Mouse (Mus musculus) liver, adult 2 months (tissue): ENCODE measurements around the gene Sipa1l1. TPM values are rescaled to one million over a fixed set of nuclear protein-coding genes. Genes with fewer than 3 reads are reported as not detected.

Experiments used
- DNase-seq: peaks from one replicate; pipeline ENCODE4 v3.0.0-alpha.2; 2011; ENCODE audit warnings: low read depth, low spot score; ENCODE audit errors: extremely low read depth
- H3K27ac ChIP-seq: fragments of 200-500 bp; replicated peaks from 2 replicates; pipeline ENCODE4 v1.5.1; 2012; ENCODE audit warnings: low read depth, mild to moderate bottlenecking, control low read depth, inconsistent platforms, low read length; ENCODE audit not compliant: insufficient read depth
- H3K27me3 ChIP-seq: fragments of 200-500 bp; 2 replicates; pipeline ENCODE4 v1.6.1; 2012; ENCODE audit warnings: mild to moderate bottlenecking, moderate library complexity, low read length, inconsistent platforms; ENCODE audit not compliant: control insufficient read depth, insufficient read depth
- H3K36me3 ChIP-seq: fragments of 200-500 bp; 2 replicates; pipeline ENCODE4 v1.6.1; 2012; ENCODE audit warnings: low read length, inconsistent platforms; ENCODE audit not compliant: control insufficient read depth, insufficient read depth
- H3K4me1 ChIP-seq: fragments of 200-500 bp; 2 replicates; pipeline ENCODE4 v1.6.1; 2011; ENCODE audit warnings: low read length; ENCODE audit not compliant: control insufficient read depth, insufficient read depth
- H3K4me3 ChIP-seq: fragments of 200-500 bp; 2 replicates; pipeline ENCODE4 v1.5.1; 2011; ENCODE audit warnings: low read depth, mild to moderate bottlenecking, control low read depth, low read length, moderate library complexity; ENCODE audit not compliant: insufficient read depth
- H3K79me2 ChIP-seq: fragments of 200-500 bp; 2 replicates; pipeline ENCODE4 v1.6.1; 2012; ENCODE audit warnings: inconsistent platforms, mild to moderate bottlenecking, low read length, moderate library complexity; ENCODE audit not compliant: control insufficient read depth, insufficient read depth
- H3K9ac ChIP-seq: fragments of 200-500 bp; 2 replicates; pipeline ENCODE4 v1.6.1; 2012; ENCODE audit warnings: low read depth, mild to moderate bottlenecking, control low read depth, inconsistent platforms, low read length
- CTCF ChIP-seq: fragments of 200-500 bp; IDR thresholded peaks from 2 replicates; pipeline ENCODE4 v1.5.1; 2011; ENCODE audit warnings: low read depth, low read length, control low read depth
- POLR2A ChIP-seq: fragments of 200-500 bp; IDR thresholded peaks from 2 replicates; pipeline ENCODE4 v1.6.1; 2011; ENCODE audit warnings: low read length, control low read depth; ENCODE audit not compliant: insufficient read depth; ENCODE audit errors: extremely low read depth
- WGBS: fragments of 180-500 bp; shearing (Covaris S2); methylation state at CpG from one replicate; pipeline ENCODE4 v1.1.7; 2018; 5-methylcytosine and 5-hydroxymethylcytosine counted together
- polyA plus RNA-seq: library from polyadenylated mRNA; depleted of rRNA; stranded (reverse); fragments of >200 nt; gene quantifications from 2 replicates; pipeline ENCODE4 v1.2.3, GENCODE M21; 2012
- total RNA-seq: library from RNA; depleted of rRNA; stranded (reverse); fragments of >200 nt; gene quantifications from 2 replicates; pipeline ENCODE4 v1.2.3, GENCODE M21; 2014

Gene Sipa1l1
- total and polyA plus RNA-seq, 2 experiments, result 10.3 to 13.7 TPM

DNA sequence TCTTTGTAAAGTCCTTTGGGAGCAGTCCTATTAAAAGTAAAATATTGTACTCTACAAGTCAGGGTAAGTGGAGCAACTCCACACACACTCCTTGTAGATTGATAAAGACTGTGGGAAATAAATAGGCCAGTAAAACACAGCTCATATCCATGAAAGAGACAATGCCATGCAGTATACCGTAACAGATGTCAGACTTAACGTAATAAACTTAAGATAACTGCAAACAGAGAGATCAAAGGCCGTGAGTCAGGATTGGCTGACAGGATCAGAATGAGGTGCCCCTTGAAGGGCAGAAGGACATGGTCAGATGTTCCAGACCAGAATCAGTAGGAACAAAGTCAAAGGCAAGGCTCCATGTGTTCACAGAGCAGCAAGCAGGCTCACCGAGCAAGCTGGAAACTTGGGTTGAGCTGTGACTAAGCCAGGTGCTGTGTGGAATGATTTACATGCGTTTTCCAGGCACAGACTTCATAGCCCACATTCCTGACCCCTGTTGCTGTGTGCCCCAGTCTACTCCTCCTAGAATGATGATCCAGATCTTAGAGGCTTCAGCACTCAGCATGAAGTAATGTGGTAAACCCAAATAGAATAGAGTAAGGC lies 196.3 kb downstream of the Sipa1l1 start:
- 74% methylated on average over 5 of the region's 5 CpGs for WGBS
- H3K4me3 ChIP-seq, result no peak overlapping the region
- H3K79me2 ChIP-seq, result no peaks in the 10 kb centered on the region
- no peak overlapping the region for H3K27ac ChIP-seq
- TF ChIP-seq CTCF (no peak), POLR2A (no peak)
- DNase-seq, result peak; percentile 38
- H3K9ac ChIP-seq, result no peak overlapping the region
- H3K27me3 ChIP-seq, result no peaks in the 10 kb centered on the region
- no peaks in the 10 kb centered on the region for H3K36me3 ChIP-seq
- no peaks in the 10 kb centered on the region for H3K4me1 ChIP-seq

DNA sequence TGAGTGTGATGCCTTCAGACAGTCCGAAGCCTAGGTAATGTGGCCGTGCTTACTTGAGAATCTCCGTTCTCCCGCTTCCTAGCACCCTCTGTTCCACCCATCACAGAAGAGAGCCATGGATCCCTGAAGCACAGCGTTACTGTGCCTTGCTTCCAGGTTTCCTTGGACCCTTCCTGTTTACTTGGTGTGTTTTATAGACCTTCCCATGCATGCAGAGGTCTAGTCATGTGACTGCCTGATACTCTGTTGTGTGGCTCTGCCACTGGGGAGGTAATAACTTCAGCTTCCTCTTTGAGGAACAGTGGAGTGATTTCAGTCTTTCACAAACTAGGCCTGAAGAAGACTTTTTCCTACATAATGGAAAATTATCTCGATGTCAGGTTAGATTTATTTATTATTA lies 197.6 kb downstream of the Sipa1l1 start:
- no peaks in the 10 kb centered on the region for H3K4me1 ChIP-seq
- TF ChIP-seq POLR2A (no peak), CTCF (no peak)
- 87% methylated on average over 6 of the region's 6 CpGs for WGBS
- H3K9ac ChIP-seq, result no peak overlapping the region
- DNase-seq, result no peak
- no peak overlapping the region for H3K4me3 ChIP-seq
- no peaks in the 10 kb centered on the region for H3K27me3 ChIP-seq
- H3K79me2 ChIP-seq, result no peaks in the 10 kb centered on the region
- no peak overlapping the region for H3K27ac ChIP-seq
- no peaks in the 10 kb centered on the region for H3K36me3 ChIP-seq

DNA sequence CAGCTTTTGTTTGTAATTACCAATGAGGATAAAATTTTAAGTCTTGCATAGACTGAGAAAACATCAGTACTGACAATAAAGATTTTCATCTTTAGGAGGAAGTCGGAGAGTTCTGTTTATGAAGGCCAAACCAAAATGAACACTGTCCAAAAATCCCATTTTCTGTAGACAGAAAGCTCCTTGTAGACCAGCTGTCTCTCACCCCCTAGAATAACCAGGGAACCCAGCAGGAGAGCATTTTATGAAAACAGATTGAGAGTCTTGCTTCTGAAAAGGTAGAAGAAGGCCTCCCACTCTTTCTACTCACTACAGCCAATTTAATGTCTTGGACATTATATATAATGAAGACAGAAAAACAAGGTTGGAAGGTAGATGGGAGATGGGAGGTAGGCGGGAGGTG lies 198.2 kb downstream of the Sipa1l1 start:
- Histone ChIP-seq H3K4me1 (no peaks in the 10 kb centered on the region), H3K9ac (no peak overlapping the region), H3K79me2 (no peaks in the 10 kb centered on the region), H3K4me3 (no peak overlapping the region), H3K36me3 (0 out of 2 replicates have a peak, but pooled peaks cover 1% of the 10 kb centered on the region), H3K27ac (no peak overlapping the region), H3K27me3 (no peaks in the 10 kb centered on the region)
- 90% methylated on average over 2 of the region's 2 CpGs for WGBS
- TF ChIP-seq POLR2A (no peak), CTCF (no peak)
- DNase-seq, result no peak

DNA sequence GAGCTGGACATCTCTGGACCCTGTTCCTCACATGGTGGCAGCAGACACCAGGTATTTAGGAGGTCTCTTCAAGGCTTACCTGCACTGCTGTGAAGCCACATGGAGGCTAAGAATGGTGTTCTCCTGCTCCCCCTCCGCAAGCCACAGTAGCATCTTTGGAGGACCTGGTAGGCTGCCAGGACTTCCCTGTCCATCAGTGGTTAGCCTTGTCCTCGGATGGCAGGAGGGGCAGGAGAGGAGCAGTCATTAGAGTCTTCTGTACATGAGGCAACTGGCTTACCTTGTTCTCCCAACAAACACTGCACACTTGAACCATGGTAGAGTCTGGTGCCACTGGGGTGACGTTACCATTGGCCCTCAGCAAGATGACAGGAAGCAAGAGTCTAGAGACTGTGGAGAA lies 198.9 kb downstream of the Sipa1l1 start:
- DNase-seq, result no peak
- TF ChIP-seq CTCF (no peak), POLR2A (no peak)
- Histone ChIP-seq H3K4me3 (no peak overlapping the region), H3K4me1 (no peaks in the 10 kb centered on the region), H3K36me3 (0 out of 2 replicates have a peak, but pooled peaks cover 2% of the 10 kb centered on the region), H3K27me3 (no peaks in the 10 kb centered on the region), H3K9ac (no peak overlapping the region), H3K79me2 (no peaks in the 10 kb centered on the region), H3K27ac (no peak overlapping the region)
- 93% methylated on average over 3 of the region's 3 CpGs for WGBS

DNA sequence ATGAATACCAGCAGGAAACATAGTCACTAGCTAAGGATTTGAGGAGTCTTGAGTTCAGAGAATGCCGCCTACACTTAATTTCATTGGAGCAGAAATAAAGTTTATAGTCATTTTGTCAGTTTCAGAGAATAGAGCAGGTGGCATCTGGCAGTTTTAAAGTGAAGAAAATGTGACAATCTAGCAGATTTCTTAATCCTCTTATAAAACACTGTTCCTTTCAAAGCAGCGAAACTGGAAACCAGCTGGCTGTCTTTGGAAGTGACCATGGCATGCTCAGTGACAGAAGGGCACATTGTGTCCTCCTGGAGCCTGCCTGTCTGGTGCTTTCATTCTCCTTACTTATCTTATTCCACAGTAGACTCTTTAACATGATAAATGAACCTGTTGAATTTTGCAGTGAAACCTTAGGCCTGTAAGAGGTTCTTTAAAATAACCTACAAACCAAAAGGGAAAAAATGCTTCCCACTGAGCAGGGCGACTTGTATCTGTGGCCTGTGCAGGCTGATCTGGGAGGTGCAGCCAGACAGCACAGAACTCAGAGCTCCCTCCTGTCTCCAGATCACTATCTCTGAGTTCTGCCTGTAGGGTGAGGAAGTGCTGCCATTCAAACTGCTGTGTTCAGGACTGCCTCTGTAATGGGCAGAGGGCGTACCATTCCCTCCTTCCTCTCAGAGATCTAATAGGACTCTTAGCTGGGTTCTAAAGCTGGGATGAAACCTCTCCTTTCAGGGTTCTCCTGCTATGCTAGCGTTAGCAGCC lies 200.5 kb downstream of the Sipa1l1 start:
- TF ChIP-seq POLR2A, result no peak
- no peak for TF ChIP-seq CTCF
- no peak for DNase-seq

DNA sequence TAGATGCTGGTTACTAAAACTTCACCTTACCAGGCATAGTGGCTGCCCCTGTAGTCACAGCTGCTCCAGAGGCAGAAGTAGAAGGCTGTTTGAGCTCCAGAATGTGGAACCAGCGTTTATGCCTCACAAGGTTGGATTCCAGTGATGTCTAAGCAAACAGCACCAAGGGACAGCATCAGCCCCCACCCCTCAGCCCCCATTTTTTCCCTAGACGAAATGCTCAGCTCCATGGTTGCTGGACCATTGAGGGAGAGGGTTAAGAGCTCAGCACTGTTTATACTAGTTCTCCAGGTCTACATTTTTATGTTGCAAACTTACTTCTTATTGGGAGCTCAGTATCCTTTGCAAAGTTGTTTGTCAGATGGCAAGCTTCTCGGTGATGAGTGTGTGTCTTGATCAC lies 202.1 kb downstream of the Sipa1l1 start:
- Histone ChIP-seq H3K27me3 (no peaks in the 10 kb centered on the region), H3K36me3 (peaks cover 5% of the 10 kb centered on the region; the same call in 1 of the 2 replicates), H3K4me3 (no peak overlapping the region), H3K9ac (no peak overlapping the region), H3K79me2 (no peaks in the 10 kb centered on the region), H3K4me1 (no peaks in the 10 kb centered on the region; the same call in 1 of the 2 replicates), H3K27ac (no peak overlapping the region)
- WGBS, result 91% methylated on average over 3 of the region's 3 CpGs
- DNase-seq, result no peak
- TF ChIP-seq POLR2A, result no peak
- TF ChIP-seq CTCF, result no peak

More for the DNA sequence above, 200.5 kb downstream of the Sipa1l1 start:
- no peak overlapping the region for H3K9ac ChIP-seq
- 93% methylated on average over 5 of the region's 5 CpGs for WGBS
- H3K27me3 ChIP-seq, result no peaks in the 10 kb centered on the region
- H3K4me3 ChIP-seq, result no peak overlapping the region
- no peaks in the 10 kb centered on the region for H3K79me2 ChIP-seq
- 0 out of 2 replicates have a peak, but pooled peaks cover 2% of the 10 kb centered on the region for H3K36me3 ChIP-seq
- H3K27ac ChIP-seq, result no peak overlapping the region
- H3K4me1 ChIP-seq, result no peaks in the 10 kb centered on the region; the same call in 1 of the 2 replicates
